Mouse (Mus musculus) erythroblast, adult 5-6 weeks (primary cell): ENCODE data around the gene Ttyh3. TPM values are rescaled to one million over a fixed set of nuclear protein-coding genes. Genes with fewer than 3 reads are reported as not detected.

Experiments used
- ATAC-seq: replicated peaks from 2 replicates; pipeline ENCODE4 v1.8.0; 2016; ENCODE audit warnings: moderate number of reproducible peaks, mild to moderate bottlenecking, moderate TSS enrichment, inconsistent platforms; ENCODE audit not compliant: poor library complexity, low FRiP score, severe bottlenecking
- total RNA-seq, 2 experiments: library from RNA; stranded (forward) in 1 of 2; stranded (reverse) in 1 of 2; fragments of 150-400 nt in 1 of 2; fragments of 200-764, 138-1000 nt in 1 of 2; gene quantifications; 2 replicates each; pipeline versions ENCODE4 v1.2.3 to v1.2.4; 2015 to 2017; ENCODE audit warnings: low replicate concordance in 2 of 2

Gene Ttyh3
- total RNA-seq, 2 experiments from 2014 or later: 3.7 to 17.9 TPM

DNA sequence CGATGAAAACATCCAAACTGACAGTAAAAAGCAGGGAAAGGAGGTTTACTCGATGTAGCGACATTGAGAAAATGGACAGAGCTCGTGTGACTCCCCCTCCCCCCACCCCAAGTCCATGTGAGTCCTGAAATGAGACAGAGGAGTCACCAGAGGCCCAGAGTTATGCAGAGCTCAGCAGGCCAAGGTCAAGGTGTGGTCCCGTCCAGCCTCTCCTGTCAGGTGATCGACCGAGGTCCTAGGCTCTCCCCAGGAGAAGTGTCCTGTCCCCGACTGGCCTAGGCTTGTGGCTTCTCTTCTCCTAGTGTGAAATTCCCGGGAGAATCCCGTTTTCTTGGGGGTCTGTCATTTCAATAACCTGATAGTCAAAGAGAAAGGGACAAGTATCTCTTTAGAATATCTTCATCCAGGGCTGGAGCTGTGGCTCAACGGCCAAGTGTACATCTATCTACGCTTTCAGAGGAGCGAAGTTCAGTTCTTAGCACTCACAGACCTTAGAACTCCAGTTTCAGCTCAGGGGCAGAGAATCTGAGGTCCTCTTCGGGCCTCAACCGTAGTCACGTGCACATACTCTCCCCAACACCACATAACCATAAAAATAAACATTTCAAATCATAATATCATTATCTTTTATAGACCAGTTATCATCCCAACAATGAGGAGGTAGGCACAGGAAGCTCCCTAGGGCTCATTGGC lies 59.6 kb downstream of the Ttyh3 start:
- ATAC-seq: no peak

DNA sequence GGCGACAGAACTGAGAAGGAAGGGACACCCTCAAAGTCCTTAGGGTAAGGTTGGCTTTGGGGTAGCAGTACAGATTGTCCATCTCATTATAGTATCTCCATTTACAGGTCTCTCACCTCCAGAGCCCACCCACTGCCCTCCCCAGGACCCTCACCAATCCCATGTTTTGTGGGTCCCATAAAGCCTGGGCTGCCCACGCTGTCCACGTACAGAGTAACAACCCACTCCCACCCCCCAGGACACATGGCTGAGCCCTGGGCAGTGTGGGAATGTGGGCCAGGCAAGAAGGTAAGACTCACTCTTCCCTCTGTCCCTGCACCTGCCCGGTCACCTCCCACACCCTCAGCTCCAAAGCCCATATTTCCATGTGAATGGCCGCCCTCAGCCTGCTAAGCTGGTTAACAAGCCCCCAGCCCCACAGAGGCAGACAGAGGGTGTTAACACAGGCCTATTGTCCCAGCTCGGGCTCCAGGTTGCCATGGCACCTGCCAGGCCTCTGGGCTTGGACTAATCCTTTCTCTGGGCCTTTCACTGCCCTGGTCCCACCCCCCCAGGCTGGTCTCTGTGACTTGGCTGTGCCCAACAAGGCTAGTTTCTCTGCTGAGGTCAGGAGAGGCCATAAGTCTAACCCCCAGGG lies 65.0 kb downstream of the Ttyh3 start:
- ATAC-seq: no peak

GRCm38 (mm10) chr5:140582995-140583731 lies 65.7 kb downstream of the Ttyh3 start:
- ATAC-seq: no peak

- no peak for ATAC-seq
Observed at GRCm38 (mm10) chr5:140581569-140581968, 67.3 kb downstream of the Ttyh3 start.

GRCm38 (mm10) chr5:140579771-140580170 lies 69.1 kb downstream of the Ttyh3 start:
- no peak for ATAC-seq

- ATAC-seq: no peak
Observed at GRCm38 (mm10) chr5:140579221-140579620, 69.6 kb downstream of the Ttyh3 start.

DNA sequence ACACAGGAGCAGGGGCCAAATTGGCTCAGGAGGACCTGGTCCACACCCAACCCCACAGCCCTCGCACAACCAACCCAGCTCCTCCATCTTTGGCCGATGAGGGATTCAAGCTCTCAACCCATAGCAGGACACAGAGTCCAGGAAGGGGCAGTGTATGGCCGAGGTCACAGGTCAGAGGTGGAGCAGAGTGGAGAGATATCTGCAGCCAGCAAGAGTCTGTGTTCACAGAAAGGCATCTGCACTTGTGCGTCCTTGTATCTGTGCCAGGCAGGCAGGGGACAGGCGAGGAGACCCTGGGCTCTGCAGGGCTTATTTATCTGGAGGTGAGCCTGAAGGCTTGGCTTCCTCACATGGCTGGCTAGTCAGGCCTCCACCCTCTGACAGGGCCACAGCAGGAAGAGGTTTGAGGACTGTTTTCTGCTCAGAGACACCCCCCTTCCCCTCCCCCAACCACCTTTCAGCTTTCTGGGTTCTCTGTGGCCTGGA lies 73.4 kb downstream of the Ttyh3 start:
- ATAC-seq: no peak

GRCm38 (mm10) chr5:140572611-140573010 lies 76.2 kb downstream of the Ttyh3 start:
- ATAC-seq: no peak

GRCm38 (mm10) chr5:140571673-140572072 lies 77.2 kb downstream of the Ttyh3 start:
- ATAC-seq: no peak

DNA sequence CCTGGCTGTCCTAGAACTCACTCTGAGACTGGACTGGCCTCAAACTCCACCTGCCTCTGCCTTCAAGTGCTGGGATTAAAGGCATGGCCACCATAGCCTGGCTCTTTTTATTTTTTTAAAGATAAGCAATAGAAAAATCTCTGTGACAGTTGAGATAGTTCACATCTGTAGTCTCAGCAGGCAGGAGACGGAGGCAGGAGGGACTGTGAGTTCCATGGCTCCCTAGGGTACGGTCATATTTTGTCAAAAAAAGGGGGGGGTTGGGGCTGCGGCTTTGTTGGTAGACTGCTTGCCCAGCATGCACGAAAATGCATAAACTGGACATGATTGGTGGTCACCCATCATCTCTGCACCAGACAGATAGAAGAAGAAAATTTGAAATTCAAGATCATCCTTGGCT lies 77.6 kb downstream of the Ttyh3 start:
- no peak for ATAC-seq

Other genes starting within 250 kb of the Ttyh3 start
- gene Eif3b, start 229.7 kb downstream of the Ttyh3 start, total RNA-seq (2015; ENCODE audit: low replicate concordance): 58.0 and 74.0 TPM in 2 replicates
- 17.0 and 37.8 TPM in 2 replicates for gene Eif3b, start 229.7 kb downstream of the Ttyh3 start, total RNA-seq (2017; ENCODE audit: low replicate concordance)
- not detected in 2 replicates for gene Gm4869, start 203.4 kb downstream of the Ttyh3 start, total RNA-seq (2015; ENCODE audit: low replicate concordance)
- gene Gm4869, start 203.4 kb downstream of the Ttyh3 start, total RNA-seq (2017; ENCODE audit: low replicate concordance): not detected in 2 replicates
- 28.8 and 30.2 TPM in 2 replicates for gene Chst12, start 143.5 kb downstream of the Ttyh3 start, total RNA-seq (2015; ENCODE audit: low replicate concordance)
- gene Chst12, start 143.5 kb downstream of the Ttyh3 start, total RNA-seq (2017; ENCODE audit: low replicate concordance): 7.8 and 11.2 TPM in 2 replicates
- gene Grifin, start 84.0 kb downstream of the Ttyh3 start, total RNA-seq (2015; ENCODE audit: low replicate concordance): not detected in 2 replicates
- not detected in 2 replicates for gene Grifin, start 84.0 kb downstream of the Ttyh3 start, total RNA-seq (2017; ENCODE audit: low replicate concordance)
- gene Lfng, start 41.7 kb downstream of the Ttyh3 start, total RNA-seq (2015; ENCODE audit: low replicate concordance): 2.9 and 9.4 TPM in 2 replicates
- gene Lfng, start 41.7 kb downstream of the Ttyh3 start, total RNA-seq (2017; ENCODE audit: low replicate concordance): 4.4 and 9.9 TPM in 2 replicates
- gene Iqce, start 53.3 kb upstream of the Ttyh3 start, total RNA-seq (2015; ENCODE audit: low replicate concordance): 1.9 and 3.8 TPM in 2 replicates
- gene Iqce, start 53.3 kb upstream of the Ttyh3 start, total RNA-seq (2017; ENCODE audit: low replicate concordance): 2.9 and 3.0 TPM in 2 replicates
- 0.96 and 2.3 TPM in 2 replicates for gene Brat1, start 56.0 kb upstream of the Ttyh3 start, total RNA-seq (2015; ENCODE audit: low replicate concordance)
- 2.2 and 2.8 TPM in 2 replicates for gene Brat1, start 56.0 kb upstream of the Ttyh3 start, total RNA-seq (2017; ENCODE audit: low replicate concordance)
- 0.38 and 6.1 TPM in 2 replicates for gene Amz1, start 75.1 kb upstream of the Ttyh3 start, total RNA-seq (2015; ENCODE audit: low replicate concordance)
- gene Amz1, start 75.1 kb upstream of the Ttyh3 start, total RNA-seq (2017; ENCODE audit: low replicate concordance): 0.28 and 1.3 TPM in 2 replicates
- 12.1 and 16.1 TPM in 2 replicates for gene Gna12, start 181.4 kb upstream of the Ttyh3 start, total RNA-seq (2015; ENCODE audit: low replicate concordance)
- 9.9 and 11.5 TPM in 2 replicates for gene Gna12, start 181.4 kb upstream of the Ttyh3 start, total RNA-seq (2017; ENCODE audit: low replicate concordance)